Mouse (Mus musculus) limb, embryonic 11.5 days (tissue): ENCODE measurements at regions not wholly inside any gene's neighbourhood (a gene's known extent, or its start where the extent isn't known, plus 50 kb on each side); places are given as distances from the start of the nearest gene placed in this dataset.

Source experiments
- ATAC-seq: fragments of 200-750 bp; cut with Nextera tagmentation; 2 replicates; pipeline ENCODE4 v1.8.0; 2017; ENCODE audit warnings: low read depth; ENCODE audit not compliant: insufficient number of reproducible peaks, low FRiP score, low TSS enrichment
- DNase-seq: peaks from one replicate; pipeline ENCODE4 v3.0.0-alpha.2; 2015; ENCODE audit warnings: low spot score
- H3K27ac ChIP-seq: fragments of 300-500 bp; sonication (generic); replicated peaks from 2 replicates; pipeline ENCODE4 v1.5.1; 2014; ENCODE audit warnings: low read depth, mild to moderate bottlenecking, low read length
- H3K27me3 ChIP-seq: fragments of 300-500 bp; sonication (generic); 2 replicates; pipeline ENCODE4 v1.6.1; 2014; ENCODE audit warnings: mild to moderate bottlenecking, low read length, mixed read lengths; ENCODE audit not compliant: control insufficient read depth, insufficient read depth
- H3K36me3 ChIP-seq: fragments of 300-500 bp; sonication (generic); 2 replicates; pipeline ENCODE4 v1.6.1; 2014; ENCODE audit warnings: mild to moderate bottlenecking, low read length, moderate library complexity, mixed read lengths; ENCODE audit not compliant: control insufficient read depth, insufficient read depth
- H3K4me1 ChIP-seq: fragments of 300-500 bp; sonication (generic); 2 replicates; pipeline ENCODE4 v1.6.1; 2014; ENCODE audit warnings: low read length, mixed read lengths; ENCODE audit not compliant: control insufficient read depth, insufficient read depth
- H3K4me2 ChIP-seq: fragments of 300-500 bp; sonication (generic); 2 replicates; pipeline ENCODE4 v1.6.1; 2014; ENCODE audit warnings: low read depth, mild to moderate bottlenecking, moderate library complexity; ENCODE audit not compliant: severe bottlenecking
- H3K4me3 ChIP-seq: fragments of 300-500 bp; sonication (generic); 2 replicates; pipeline ENCODE4 v1.5.1; 2014; ENCODE audit warnings: low read depth, low read length
- H3K9ac ChIP-seq: fragments of 300-500 bp; sonication (generic); 2 replicates; pipeline ENCODE4 v1.6.1; 2014; ENCODE audit warnings: mild to moderate bottlenecking, low read length
- H3K9me3 ChIP-seq: fragments of 300-500 bp; sonication (generic); 2 replicates; pipeline ENCODE4 v1.6.1; 2016; ENCODE audit warnings: low read length; ENCODE audit not compliant: control insufficient read depth
- WGBS: fragments of 180-500 bp; shearing (Covaris S2); extraction: QIAGEN DNeasy Blood & Tissue Kit; methylation state at CpG from one replicate; pipeline ENCODE4 v1.1.7; 2014; 5-methylcytosine and 5-hydroxymethylcytosine counted together

DNA sequence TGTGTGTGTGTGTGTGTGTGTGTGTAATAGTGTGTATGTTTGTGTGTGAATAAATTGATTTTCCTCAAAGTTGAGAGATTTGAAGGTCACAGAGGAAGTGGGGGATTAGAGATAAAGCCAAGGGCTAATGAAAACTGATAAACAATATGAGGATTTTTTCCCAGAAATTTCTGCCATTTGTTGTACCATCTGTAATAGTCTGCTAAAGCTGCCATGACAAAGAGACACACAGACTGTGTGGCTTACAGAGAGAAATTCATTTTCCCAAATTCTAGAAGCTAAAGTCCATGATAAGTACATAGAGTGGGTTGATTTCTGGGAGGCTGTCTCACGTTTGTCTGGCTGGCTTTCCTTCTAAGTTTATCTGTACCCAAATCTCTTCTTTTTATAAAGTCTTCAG is 259.6 kb downstream of the Ndufa4 start:
- ATAC-seq: no peak
- Histone ChIP-seq H3K27me3 (no peaks in the 10 kb centered on the region), H3K27ac (no peak overlapping the region), H3K9ac (no peak overlapping the region), H3K36me3 (no peaks in the 10 kb centered on the region), H3K4me3 (no peak overlapping the region), H3K4me2 (no peak overlapping the region), H3K4me1 (no peaks in the 10 kb centered on the region), H3K9me3 (no peaks in the 10 kb centered on the region)
- DNase-seq: no peak
- WGBS: 68% methylated on average over 1 of the region's 1 CpGs

DNA sequence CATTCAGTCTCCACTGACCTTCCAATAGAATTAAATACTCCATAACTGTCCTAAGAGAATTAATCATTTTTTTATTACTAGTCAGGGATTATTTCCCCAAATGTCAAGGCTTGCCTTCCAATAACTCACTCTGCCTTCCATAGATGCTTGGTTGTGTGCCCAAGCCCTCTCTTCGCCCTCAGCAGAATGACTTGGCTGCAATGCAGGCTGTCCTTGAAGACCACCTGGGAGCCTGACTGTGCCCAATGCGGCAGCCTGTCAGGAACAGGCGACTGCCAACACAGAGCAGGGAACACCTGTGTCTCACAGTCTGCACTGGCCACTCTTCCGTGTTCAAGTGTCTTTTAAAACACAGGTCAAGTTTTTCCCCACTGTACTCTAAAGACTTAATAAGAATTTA is 294.0 kb downstream of the Ndufa4 start:
- Histone ChIP-seq H3K27ac (no peak overlapping the region), H3K27me3 (no peaks in the 10 kb centered on the region), H3K4me3 (no peak overlapping the region), H3K9ac (no peak overlapping the region), H3K9me3 (no peaks in the 10 kb centered on the region), H3K36me3 (no peaks in the 10 kb centered on the region), H3K4me1 (no peaks in the 10 kb centered on the region), H3K4me2 (no peak overlapping the region)
- 77% methylated on average over 4 of the region's 4 CpGs for WGBS
- DNase-seq: no peak
- no peak for ATAC-seq

DNA sequence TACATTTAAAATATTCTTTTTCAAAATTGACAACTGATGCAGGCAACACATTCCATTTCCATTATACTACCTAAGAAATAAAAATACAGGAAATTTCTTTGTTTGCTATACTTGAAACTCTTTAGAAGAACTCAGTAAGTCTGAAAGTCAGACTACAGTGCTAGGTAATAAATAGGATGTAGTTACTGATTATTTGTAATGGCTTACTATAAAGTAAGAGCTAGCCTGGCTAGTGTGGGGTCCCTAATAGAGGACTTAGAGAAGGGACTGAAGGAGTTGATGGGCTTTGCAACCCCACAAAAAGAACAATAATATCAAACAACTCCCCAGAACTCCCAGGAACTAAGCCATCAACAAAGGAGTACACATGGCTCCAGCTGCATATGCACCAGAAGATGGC is 299.1 kb downstream of the Ndufa4 start:
- Histone ChIP-seq H3K9me3 (no peaks in the 10 kb centered on the region), H3K4me2 (no peak overlapping the region), H3K27me3 (no peaks in the 10 kb centered on the region), H3K36me3 (no peaks in the 10 kb centered on the region), H3K9ac (no peak overlapping the region), H3K4me3 (no peak overlapping the region), H3K4me1 (no peaks in the 10 kb centered on the region), H3K27ac (no peak overlapping the region)
- DNase-seq (no peak), ATAC-seq (no peak)

DNA sequence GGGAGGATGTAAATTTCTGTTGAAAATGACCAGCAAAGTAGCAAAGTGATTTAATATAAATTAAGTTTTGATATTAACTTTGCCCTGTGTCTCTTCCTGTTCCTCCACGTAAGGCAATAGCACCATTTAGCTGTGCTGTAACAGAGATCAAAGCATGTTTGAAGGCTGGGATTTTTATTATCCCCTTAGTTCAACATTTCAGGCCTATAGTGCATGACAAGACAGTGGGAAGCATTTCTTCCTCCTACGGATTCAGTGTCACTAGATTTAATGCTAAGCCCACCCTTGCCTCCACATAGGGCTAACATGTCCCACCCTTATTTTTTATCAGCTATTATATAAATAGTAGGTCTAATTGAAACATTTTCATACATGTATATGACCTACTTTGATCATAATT is 299.6 kb downstream of the Ndufa4 start:
- no peak overlapping the region for H3K27ac ChIP-seq
- H3K9me3 ChIP-seq: no peaks in the 10 kb centered on the region
- no peaks in the 10 kb centered on the region for H3K4me1 ChIP-seq
- no peak overlapping the region for H3K4me2 ChIP-seq
- H3K4me3 ChIP-seq: no peak overlapping the region
- no peaks in the 10 kb centered on the region for H3K36me3 ChIP-seq
- H3K9ac ChIP-seq: no peak overlapping the region
- whole genome bisulfite sequencing: 71% methylated on average over 2 of the region's 2 CpGs
- H3K27me3 ChIP-seq: no peaks in the 10 kb centered on the region
- ATAC-seq: no peak
- DNase-seq: no peak

DNA sequence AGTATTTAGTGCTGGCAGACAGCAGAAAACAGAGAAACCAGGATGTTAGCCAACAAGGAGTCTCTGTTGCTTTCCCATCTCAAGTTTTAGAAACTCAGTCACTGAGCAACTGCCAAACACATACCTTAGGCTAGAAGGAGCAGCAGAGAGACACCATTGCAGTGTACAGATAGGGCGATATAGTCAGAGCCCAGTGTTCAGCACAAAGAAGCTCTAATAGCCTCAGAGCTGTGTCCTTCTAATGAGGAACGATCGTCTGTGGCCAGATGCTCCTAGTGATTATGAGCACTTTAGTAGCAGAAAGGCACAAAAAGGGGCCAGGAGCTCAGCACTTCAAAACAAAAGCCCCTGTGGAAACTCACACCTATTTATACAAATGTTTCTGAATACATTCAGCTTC is 301.2 kb downstream of the Ndufa4 start:
- 56% methylated on average over 3 of the region's 3 CpGs for WGBS
- H3K4me2 ChIP-seq: no peak overlapping the region
- no peak overlapping the region for H3K27ac ChIP-seq
- H3K4me3 ChIP-seq: no peak overlapping the region
- ATAC-seq: no peak
- DNase-seq: no peak
- H3K36me3 ChIP-seq: no peaks in the 10 kb centered on the region
- no peaks in the 10 kb centered on the region for H3K27me3 ChIP-seq
- H3K9ac ChIP-seq: no peak overlapping the region
- H3K9me3 ChIP-seq: no peaks in the 10 kb centered on the region
- no peaks in the 10 kb centered on the region for H3K4me1 ChIP-seq

DNA sequence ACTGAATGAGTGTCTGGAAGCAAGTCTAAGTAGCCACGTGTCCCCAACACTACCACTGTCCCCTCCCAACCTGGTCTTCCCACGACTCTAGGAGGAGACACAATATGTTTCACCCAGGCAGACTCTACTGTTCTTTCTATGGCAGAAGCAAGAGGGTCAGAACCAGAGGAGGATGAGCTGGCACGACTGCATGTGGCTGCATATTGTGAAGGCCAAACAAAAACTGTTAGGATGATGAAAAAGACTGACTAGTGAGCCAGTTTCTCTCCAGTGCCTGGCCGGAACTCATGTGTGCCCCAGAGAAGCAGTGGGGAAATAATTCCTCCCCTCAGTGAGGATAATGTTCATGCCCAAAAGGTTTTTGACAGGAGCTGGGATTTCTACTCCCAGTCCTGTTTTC is 301.8 kb downstream of the Ndufa4 start:
- Histone ChIP-seq H3K4me1 (no peaks in the 10 kb centered on the region), H3K4me2 (no peak overlapping the region), H3K27ac (no peak overlapping the region), H3K4me3 (no peak overlapping the region), H3K9me3 (no peaks in the 10 kb centered on the region), H3K27me3 (no peaks in the 10 kb centered on the region), H3K36me3 (no peaks in the 10 kb centered on the region), H3K9ac (no peak overlapping the region)
- ATAC-seq (no peak), DNase-seq (no peak)
- 74% methylated on average over 4 of the region's 4 CpGs for WGBS

DNA sequence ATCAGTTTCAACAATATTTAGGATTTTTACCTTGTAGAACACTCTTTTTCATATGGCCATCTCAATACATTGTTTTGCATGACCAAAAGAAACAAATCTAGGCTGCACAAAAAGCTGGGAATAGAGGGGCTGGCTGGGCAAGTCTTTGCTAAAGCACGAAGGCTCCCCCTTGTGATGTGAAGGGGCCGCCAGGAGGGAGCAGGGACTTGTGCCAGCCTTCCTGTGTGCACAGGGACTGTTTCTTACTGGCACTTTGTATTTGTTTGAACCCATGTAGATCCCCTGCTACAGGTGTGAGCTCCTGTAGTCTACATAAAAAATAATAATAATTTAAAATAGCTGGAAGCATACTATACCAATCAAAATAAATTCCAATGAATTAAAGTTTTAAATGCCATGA is 312.4 kb downstream of the Ndufa4 start:
- ATAC-seq (no peak), DNase-seq (peak; percentile 30)
- WGBS: 34% methylated on average over 2 of the region's 2 CpGs
- H3K4me3 ChIP-seq: no peak overlapping the region
- H3K4me2 ChIP-seq: no peak overlapping the region
- H3K27ac ChIP-seq: no peak overlapping the region
- 0 out of 2 replicates have a peak, but pooled peaks cover 3% of the 10 kb centered on the region for H3K4me1 ChIP-seq
- no peaks in the 10 kb centered on the region for H3K9me3 ChIP-seq
- no peak overlapping the region for H3K9ac ChIP-seq
- H3K36me3 ChIP-seq: no peaks in the 10 kb centered on the region
- H3K27me3 ChIP-seq: no peaks in the 10 kb centered on the region

DNA sequence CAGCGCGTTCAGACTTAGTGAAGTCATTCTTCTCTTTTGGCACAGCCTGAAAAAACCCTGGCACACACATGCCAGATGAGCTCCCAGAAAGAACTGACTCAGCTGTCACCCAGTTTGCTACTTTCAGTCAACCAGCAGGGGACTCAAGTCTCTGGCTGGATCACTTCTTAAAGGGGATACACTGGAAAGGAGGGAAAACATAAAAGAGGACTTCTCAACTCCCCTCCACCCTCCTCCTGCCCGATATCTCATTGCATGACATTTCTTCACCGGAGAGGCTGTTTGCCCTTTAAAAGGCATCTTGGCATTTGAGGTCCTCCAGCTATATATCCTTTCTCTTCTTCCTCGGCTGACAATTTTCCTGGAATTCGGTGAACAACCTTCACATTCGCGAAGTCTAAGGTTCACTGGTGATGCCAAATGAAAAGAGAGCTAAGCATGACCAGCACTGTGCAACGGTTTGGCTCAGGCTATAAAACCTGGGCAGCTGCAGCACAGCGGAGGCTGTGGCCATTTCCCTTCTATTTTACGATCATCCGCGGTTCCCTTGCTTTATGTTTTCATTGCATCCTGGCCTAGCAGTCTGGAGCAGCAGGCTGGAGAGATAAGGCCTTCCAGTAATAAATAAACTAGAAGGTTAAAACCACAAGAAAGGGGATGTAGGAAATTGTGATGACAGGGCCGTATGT is 313.6 kb downstream of the Ndufa4 start:
- no peaks in the 10 kb centered on the region for H3K9me3 ChIP-seq
- H3K4me3 ChIP-seq: no peak overlapping the region

DNA sequence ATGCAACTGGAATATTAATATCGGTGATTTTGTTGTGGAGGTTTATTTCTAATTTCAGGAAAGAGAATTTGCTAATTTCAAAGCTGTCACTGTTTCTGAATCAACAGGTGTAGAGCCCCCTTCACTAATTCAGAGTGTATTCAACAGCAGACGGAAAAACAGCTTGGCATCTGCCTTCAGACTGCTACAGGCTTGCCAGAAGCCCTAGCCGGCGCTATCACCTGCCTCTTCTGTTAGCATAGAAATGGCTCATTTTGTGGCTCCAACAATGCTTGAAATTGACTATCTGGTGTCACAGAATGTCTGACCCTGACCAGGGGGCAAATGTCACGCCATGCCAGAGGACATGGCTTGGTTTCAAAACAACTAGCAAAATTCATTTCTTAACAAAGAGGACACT is 331.2 kb downstream of the Ndufa4 start:
- Histone ChIP-seq H3K27me3 (no peaks in the 10 kb centered on the region), H3K9ac (no peak overlapping the region)
- DNase-seq: no peak

More for the DNA sequence above, 313.6 kb downstream of the Ndufa4 start:
- Histone ChIP-seq H3K36me3 (no peaks in the 10 kb centered on the region), H3K4me2 (0 out of 2 replicates have a peak overlapping the region, but pooled peaks have one; percentile 7), H3K4me1 (0 out of 2 replicates have a peak, but pooled peaks cover 3% of the 10 kb centered on the region), H3K27me3 (no peaks in the 10 kb centered on the region), H3K27ac (0 out of 2 replicates have a peak overlapping the region, but pooled peaks have one; percentile 21), H3K9ac (no peak overlapping the region)
- peak; percentile 85 for ATAC-seq
- 31% methylated on average over 14 of the region's 14 CpGs for WGBS
- peak; percentile 47 for DNase-seq

More for the DNA sequence above, 331.2 kb downstream of the Ndufa4 start:
- Histone ChIP-seq H3K27ac (no peak overlapping the region), H3K9me3 (no peaks in the 10 kb centered on the region), H3K4me3 (no peak overlapping the region), H3K36me3 (no peaks in the 10 kb centered on the region), H3K4me1 (no peaks in the 10 kb centered on the region), H3K4me2 (no peak overlapping the region)
- 90% methylated on average over 5 of the region's 5 CpGs for WGBS
- no peak for ATAC-seq
